ENCODE assay signal across 11 mouse cellular contexts in genomic region chr1:152992271-152993134, GRCm38 (mm10). TPM values are rescaled to one million over a fixed set of nuclear protein-coding genes. Genes with fewer than 3 reads are reported as not detected.
A peak's percentile ranks its signal among the peaks of the same experiment; 100 is the strongest.
DNase-seq lines count a peak whose midpoint lies in the region; ATAC-seq lines count a peak whose summit lies in the region.
"Had no signal": no experiment of that assay in that cellular context is flagged by ENCODE, and none has a peak within 500 bp of the region (broad histone marks: within the 10 kb centered on the region; RNA-seq: fewer than 3 reads in every experiment).

No protein-coding gene starts in this region.

- H3K9ac ChIP-seq in hindbrain, embryonic 15.5 days = no peak overlapping the region
- no peak overlapping the region for H3K9ac ChIP-seq in hindbrain, embryonic 14.5 days
- H3K9ac ChIP-seq: limb, embryonic 13.5 days had no signal

- H3K9me3 ChIP-seq in hindbrain, embryonic 15.5 days = no peaks in the 10 kb centered on the region
- H3K9me3 ChIP-seq in hindbrain, embryonic 14.5 days (ENCODE audit: control insufficient read depth, low read length) = no peaks in the 10 kb centered on the region
- H3K9me3 ChIP-seq: G1E; limb, embryonic 13.5 days; midbrain, embryonic 10.5 days had no signal

- H3K27ac ChIP-seq in hindbrain, embryonic 15.5 days (replicated peaks) = peak overlapping the region; percentile 16; the same call in 1 of the 2 replicates
- H3K27ac ChIP-seq in hindbrain, embryonic 14.5 days = no peak overlapping the region
- H3K27ac ChIP-seq: limb, embryonic 13.5 days; midbrain, embryonic 10.5 days had no signal

- H3K4me1 ChIP-seq in hindbrain, embryonic 15.5 days (replicated peaks) = no peaks in the 10 kb centered on the region; the same call in 1 of the 2 replicates
- no peaks in the 10 kb centered on the region for H3K4me1 ChIP-seq in hindbrain, embryonic 14.5 days (replicated peaks; ENCODE audit: control insufficient read depth, insufficient read depth, low read length)
- H3K4me1 ChIP-seq: limb, embryonic 13.5 days; midbrain, embryonic 10.5 days had no signal

- no peaks in the 10 kb centered on the region for H3K27me3 ChIP-seq in hindbrain, embryonic 15.5 days
- H3K27me3 ChIP-seq in hindbrain, embryonic 14.5 days (ENCODE audit: control insufficient read depth, insufficient read depth, low read length) = no peaks in the 10 kb centered on the region
- H3K27me3 ChIP-seq: limb, embryonic 13.5 days had no signal

- 63% methylated on average over 6 of the region's 6 CpGs for WGBS in hindbrain, embryonic 15.5 days
- WGBS in hindbrain, embryonic 14.5 days = 69% methylated on average over 6 of the region's 6 CpGs

- no peak for DNase-seq in hindbrain, embryonic 14.5 days (ENCODE audit: low spot score)
- peak; percentile 68 for DNase-seq in R1 (ENCODE audit: low read depth, low spot score)
- DNase-seq in cerebellum, adult 8-10 months = peak; percentile 62
- DNase-seq in lung, postnatal 25 days (ENCODE audit: low spot score) = peak; percentile 55
- no peak for DNase-seq in spleen, postnatal 14 days (ENCODE audit: low spot score in 2 of 2)
- DNase-seq in embryo, embryonic 10.5 days (ENCODE audit: low spot score) = no peak
- DNase-seq: thymus, postnatal 36 days had no signal

- H3K36me3 ChIP-seq in hindbrain, embryonic 15.5 days = no peaks in the 10 kb centered on the region
- no peaks in the 10 kb centered on the region for H3K36me3 ChIP-seq in hindbrain, embryonic 14.5 days (replicated peaks; ENCODE audit: control insufficient read depth, insufficient read depth)
- H3K36me3 ChIP-seq: G1E; limb, embryonic 13.5 days; midbrain, embryonic 10.5 days had no signal

- H3K4me2 ChIP-seq in hindbrain, embryonic 15.5 days = no peak overlapping the region
- H3K4me2 ChIP-seq in hindbrain, embryonic 14.5 days (replicated peaks) = no peak overlapping the region
- H3K4me2 ChIP-seq: limb, embryonic 13.5 days had no signal

- ATAC-seq in hindbrain, embryonic 15.5 days (ENCODE audit: low FRiP score, low read depth) = no peak
- ATAC-seq in hindbrain, embryonic 14.5 days (ENCODE audit: low FRiP score) = no peak

- no peak overlapping the region for H3K4me3 ChIP-seq in hindbrain, embryonic 15.5 days
- no peak overlapping the region for H3K4me3 ChIP-seq in hindbrain, embryonic 14.5 days (replicated peaks; ENCODE audit: low read length)
- H3K4me3 ChIP-seq: limb, embryonic 13.5 days; midbrain, embryonic 10.5 days had no signal

RNA-seq across cellular contexts. Expression of gene Nmnat2, which starts 37.7 kb away (rescaled TPM):
- polyA plus RNA-seq in hindbrain, embryonic 15.5 days (2015; fragmentation: Nextera tagmentation; extraction: Ambion mirVana) = 77.9 and 81.6 TPM in 2 replicates
- polyA plus RNA-seq in hindbrain, embryonic 14.5 days (2014; fragmentation: Nextera tagmentation; extraction: Ambion mirVana) = 81.6 and 84.7 TPM in 2 replicates
- polyA plus RNA-seq: G1E had no signal

Comparison
In these comparisons a context has a peak if more than half of its experiments do, and no peak if none do; other contexts are left out.
1. DNase-seq: peak in R1 (single experiment), cerebellum, adult 8-10 months (single experiment) and lung, postnatal 25 days (single experiment); none in hindbrain, embryonic 14.5 days (single experiment), spleen, postnatal 14 days (0 of 2) and embryo, embryonic 10.5 days (single experiment).